Mouse (Mus musculus): ENCODE results near the gene Atpaf2.
A peak's percentile ranks its signal among the peaks of the same experiment; 100 is the strongest.
"Not testable (repeated sequence)": the region's sequence is repeated elsewhere in the genome, so short reads cannot be mapped to it uniquely, and the experiment has no call there.

Atpaf2 gene

GRCm38 (mm10) chr11:60417717-60418472 is at the start of gene Atpaf2:
Atpaf2 (minus strand) TSS chr11:60418457.
- DNase-seq (ENCODE audit: low spot score in 2 of 2) = no peak

GRCm38 (mm10) chr11:60465943-60466380 is 47.7 kb upstream of the Atpaf2 start:
- DNase-seq (ENCODE audit: low spot score in 2 of 2) = peak; percentile 26 to 39

- no peak for DNase-seq (ENCODE audit: low spot score in 2 of 2)
Observed at GRCm38 (mm10) chr11:60457973-60458372, 39.7 kb upstream of the Atpaf2 start.

- DNase-seq (ENCODE audit: low spot score in 2 of 2) = no peak
Observed at GRCm38 (mm10) chr11:60454745-60455087, 36.5 kb upstream of the Atpaf2 start.

DNA sequence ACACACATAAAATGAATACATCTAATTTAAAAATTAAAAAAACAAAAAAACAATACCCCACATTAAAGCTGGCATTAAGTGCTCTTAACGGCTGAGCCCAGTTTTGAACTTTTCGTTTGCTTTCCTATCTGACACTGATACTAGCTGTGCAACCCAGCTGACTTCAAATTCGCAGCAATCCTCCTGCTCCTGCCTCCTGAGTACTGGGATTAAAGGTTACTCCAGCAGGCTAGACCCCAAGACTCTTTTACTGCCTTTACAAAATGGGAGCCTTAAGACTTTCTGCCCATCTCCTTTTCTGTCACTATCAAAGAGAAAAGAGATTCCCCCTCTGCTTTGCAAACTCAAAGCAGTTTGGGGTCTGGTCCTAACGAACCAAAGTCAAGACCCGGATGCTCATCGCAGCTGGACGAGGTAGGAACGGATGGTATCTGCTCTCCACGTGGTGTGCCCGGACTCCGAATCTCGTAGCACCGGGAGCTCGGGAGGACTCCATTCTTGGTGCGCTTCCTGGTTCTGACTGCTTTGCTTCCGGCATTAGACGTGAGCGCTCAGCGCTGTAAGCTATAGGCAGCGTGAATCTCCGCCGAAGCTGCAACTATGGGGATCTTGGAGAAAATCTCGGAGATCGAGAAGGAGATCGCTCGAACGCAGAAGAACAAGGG is 36.0 kb upstream of the Atpaf2 start, which contains the start of gene Drg2:
Gene Drg2 (plus strand): TSS at position 512 of the 665 bp plus-strand sequence.
- DNase-seq (ENCODE audit: low spot score in 2 of 2) = peak; percentile 83 to 89

- DNase-seq (ENCODE audit: low spot score in 2 of 2) = no peak
Observed at GRCm38 (mm10) chr11:60444007-60444406, 25.8 kb upstream of the Atpaf2 start.

DNA sequence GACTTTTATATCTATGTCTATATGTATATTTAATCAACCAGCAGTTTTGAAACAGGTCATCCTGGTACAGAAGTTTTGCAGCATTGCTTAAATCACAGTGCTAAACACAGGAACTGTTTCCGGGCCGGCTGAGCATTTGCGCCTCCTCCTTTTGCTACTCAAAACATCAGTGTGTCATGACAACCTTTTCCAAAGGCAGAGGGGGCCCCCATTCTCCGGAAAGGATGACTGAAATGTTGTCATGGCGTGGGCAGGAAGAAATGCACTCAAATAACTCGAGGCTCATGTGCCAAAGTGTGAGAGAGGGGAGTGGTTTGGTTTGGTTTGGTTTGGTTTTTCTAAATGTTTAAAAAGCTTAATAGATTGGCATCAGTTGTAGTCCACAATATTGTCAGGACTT is 24.6 kb upstream of the Atpaf2 start:
- no peak for DNase-seq (ENCODE audit: low spot score in 2 of 2)

DNA sequence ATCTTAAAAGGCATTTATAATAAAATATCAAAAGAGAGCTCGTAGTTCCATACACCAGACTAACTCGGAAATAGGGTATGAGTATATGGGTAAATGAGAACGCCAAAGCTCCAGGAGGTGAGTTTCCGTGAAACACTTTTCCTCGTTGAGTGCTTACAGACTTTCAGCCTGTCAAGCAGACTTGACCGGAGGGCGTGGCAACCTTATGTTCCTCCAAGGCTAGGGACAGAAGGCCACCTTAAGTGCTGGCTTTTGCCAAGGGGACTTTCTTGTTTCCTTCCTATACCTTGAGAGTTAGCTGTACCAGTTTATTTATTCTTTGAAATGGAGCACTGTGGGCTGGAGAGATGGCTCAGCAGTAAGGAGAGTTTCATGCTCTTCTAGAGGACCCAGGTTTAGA is 21.9 kb upstream of the Atpaf2 start:
- no peak for DNase-seq (ENCODE audit: low spot score in 2 of 2)

- not testable (repeated sequence) for DNase-seq (ENCODE audit: low spot score in 2 of 2)
Observed at GRCm38 (mm10) chr11:60439621-60440020, 21.4 kb upstream of the Atpaf2 start.

- DNase-seq (ENCODE audit: low spot score in 2 of 2) = no peak
Observed at GRCm38 (mm10) chr11:60436618-60437017, 18.4 kb upstream of the Atpaf2 start.

DNA sequence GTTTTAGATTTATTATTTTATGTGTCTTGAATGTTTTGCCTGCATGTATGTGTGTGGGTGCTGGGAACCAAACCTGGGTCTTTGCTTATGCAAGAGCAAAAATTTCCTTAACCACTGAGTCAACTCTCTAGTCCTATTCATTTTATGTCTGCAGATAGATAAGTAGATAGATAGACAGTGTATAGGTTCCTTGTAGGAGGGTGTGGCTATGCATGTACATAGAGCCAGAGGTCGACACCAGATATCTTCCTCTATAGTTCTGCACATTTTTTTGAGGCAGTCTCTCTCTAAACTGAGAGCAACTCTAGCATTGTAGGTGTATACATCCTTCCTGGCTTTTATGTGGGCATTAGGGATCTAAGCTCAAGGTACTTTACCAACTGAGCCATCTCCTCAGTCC is 16.9 kb upstream of the Atpaf2 start:
- no peak for DNase-seq (ENCODE audit: low spot score in 2 of 2)

DNA sequence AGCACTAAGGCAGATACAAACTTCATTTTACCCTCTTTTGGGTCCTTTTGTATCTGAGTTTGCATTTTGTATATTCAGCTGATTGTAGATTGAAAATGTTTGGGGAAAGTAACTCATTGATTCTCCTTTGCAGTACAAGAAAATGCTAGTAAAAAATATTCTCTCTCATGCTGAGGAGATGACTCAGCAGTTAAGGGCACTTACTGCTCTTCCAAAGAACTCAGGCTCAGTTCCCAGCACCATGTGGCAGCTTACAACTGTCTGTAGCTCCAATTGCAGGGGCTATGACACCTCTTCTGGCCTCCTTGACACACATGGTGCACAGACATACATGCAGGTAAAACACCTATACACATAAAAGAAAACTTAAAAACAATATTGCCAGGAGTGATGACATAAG is 15.2 kb upstream of the Atpaf2 start:
- DNase-seq (ENCODE audit: low spot score in 2 of 2) = no peak

GRCm38 (mm10) chr11:60427628-60428027 is 9.4 kb upstream of the Atpaf2 start:
- DNase-seq (ENCODE audit: low spot score in 2 of 2) = no peak

GRCm38 (mm10) chr11:60426417-60426816 is 8.2 kb upstream of the Atpaf2 start:
- DNase-seq (ENCODE audit: low spot score in 2 of 2) = no peak

DNA sequence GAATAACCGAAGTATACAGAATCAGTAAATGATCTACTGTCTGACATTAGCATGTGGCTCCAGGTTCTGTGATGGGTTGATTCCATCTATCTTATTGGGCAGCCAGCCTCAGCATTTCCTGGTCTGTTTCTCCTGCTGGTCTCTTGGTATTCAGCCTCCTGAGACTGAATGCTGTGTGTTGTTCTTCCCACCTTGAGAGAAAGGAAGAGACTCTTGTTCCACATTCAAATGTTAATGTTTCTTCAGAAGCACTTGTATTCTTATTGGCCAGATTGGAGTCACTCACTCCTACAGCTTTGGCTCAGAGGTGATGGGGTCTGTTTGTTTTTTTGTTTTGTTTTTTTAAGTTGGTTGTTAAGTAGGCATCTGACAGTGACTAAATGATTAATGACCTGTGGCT is 4.7 kb upstream of the Atpaf2 start:
- DNase-seq (ENCODE audit: low spot score in 2 of 2) = no peak

DNA sequence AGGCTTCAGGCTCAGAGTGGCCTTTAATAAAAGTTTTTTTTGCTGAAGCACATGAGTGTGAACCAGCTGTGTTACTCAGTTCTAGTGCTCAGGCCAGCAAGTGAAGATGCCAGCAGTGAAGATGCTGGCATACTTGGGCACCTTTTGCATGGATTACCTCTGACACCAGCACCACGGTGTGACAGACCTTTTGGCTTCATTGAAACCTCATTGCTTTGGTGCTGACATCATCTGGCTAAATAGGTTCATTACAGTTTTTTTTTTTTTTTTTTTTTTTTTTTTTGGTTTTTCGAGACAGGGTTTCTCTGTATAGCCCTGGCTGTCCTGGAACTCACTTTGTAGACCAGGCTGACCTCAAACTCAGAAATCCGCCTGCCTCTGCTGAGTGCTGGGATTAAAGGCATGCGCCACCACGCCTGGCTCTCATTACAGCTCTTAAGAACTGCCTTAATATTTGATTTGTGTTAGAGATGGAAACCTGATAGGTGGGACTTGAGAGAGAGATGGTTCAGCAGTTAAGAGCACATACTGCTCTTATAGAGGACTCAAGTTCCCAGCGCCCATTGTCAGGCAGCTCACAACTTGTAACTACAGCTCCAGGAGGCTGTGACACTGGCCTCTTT is 3.9 kb upstream of the Atpaf2 start:
- peak in 1 of 2 experiments; percentile 11 for DNase-seq (ENCODE audit: low spot score in 2 of 2)

GRCm38 (mm10) chr11:60418473-60418803 is 181 bp upstream of the Atpaf2 start:
- DNase-seq (ENCODE audit: low spot score in 2 of 2) = peak; percentile 15 to 22

- peak; percentile 98 to 99 for DNase-seq (ENCODE audit: low spot score in 2 of 2)
Observed at GRCm38 (mm10) chr11:60416963-60417716, 1.1 kb downstream of the Atpaf2 start, which contains the start of gene Gid4. Gid4 (plus strand) TSS chr11:60417145.

- DNase-seq (ENCODE audit: low spot score in 2 of 2) = no peak
Observed at GRCm38 (mm10) chr11:60416590-60416962, 1.7 kb downstream of the Atpaf2 start.

DNA sequence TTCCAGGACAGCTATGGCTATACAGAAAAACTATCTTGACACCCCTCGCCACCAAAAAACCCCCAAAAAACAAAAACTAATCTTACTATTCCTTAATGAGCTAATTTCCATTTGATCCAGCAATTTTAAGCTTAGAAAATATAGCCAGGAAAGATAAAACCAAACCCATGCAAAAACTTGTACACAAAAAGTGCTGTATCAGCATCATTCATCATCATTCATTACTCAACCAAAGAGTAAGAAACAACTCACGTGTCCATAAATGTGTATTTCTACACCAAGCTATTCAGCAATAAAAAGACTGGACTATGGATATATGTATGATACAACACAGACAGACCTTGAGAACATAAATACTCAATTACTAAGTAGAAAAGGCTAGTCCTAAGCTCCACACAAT is 5.3 kb downstream of the Atpaf2 start:
- no peak for DNase-seq (ENCODE audit: low spot score in 2 of 2)

GRCm38 (mm10) chr11:60412173-60412572 is 6.1 kb downstream of the Atpaf2 start:
- DNase-seq (ENCODE audit: low spot score in 2 of 2) = peak; percentile 61 to 72

DNA sequence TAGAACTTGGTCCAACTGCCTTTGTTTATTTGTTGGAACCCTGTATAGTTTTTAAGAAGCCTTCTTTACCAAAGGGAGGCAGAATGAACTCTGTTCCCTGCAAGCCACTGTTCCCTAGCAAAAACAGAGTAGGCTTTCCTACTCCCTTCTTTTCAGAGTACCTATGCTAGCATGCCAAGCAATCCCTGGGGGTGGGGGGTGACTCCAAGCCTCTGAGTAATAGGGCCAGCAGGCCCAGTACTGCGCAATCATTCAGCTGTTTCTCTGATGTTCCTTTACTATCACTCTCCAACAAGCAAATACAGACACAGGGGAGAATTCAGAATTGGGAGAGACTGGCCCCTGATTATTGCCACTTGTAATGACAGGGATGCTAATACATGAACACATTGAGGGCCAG is 11.7 kb downstream of the Atpaf2 start:
- DNase-seq (ENCODE audit: low spot score in 2 of 2) = no peak
